Mouse (Mus musculus): ENCODE results near the gene Zcchc14.
"Not testable (repeated sequence)": the region's sequence is repeated elsewhere in the genome, so short reads cannot be mapped to it uniquely, and the experiment has no call there.

Gene Zcchc14

DNA sequence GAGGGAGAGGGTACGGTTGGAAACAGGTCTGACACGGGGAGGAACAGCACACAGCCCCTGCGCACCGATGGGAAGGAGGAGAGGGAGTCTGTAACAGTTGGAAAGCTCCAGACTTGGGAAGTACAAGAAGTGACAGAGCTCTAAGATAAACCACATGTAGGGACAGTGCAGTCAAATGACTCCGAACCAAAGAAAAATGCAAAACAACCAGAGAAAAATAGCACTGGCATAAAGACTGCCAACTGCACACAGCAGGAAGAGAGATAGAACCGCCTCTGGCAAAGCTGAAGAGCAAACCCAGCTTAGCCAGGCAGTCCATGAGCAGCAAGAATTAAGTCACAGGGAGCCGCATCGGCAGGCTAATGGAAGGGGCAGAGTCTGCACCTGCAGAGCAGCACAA lies 29.7 kb downstream of the Zcchc14 start:
- no peak for DNase-seq (ENCODE audit: low spot score)

DNA sequence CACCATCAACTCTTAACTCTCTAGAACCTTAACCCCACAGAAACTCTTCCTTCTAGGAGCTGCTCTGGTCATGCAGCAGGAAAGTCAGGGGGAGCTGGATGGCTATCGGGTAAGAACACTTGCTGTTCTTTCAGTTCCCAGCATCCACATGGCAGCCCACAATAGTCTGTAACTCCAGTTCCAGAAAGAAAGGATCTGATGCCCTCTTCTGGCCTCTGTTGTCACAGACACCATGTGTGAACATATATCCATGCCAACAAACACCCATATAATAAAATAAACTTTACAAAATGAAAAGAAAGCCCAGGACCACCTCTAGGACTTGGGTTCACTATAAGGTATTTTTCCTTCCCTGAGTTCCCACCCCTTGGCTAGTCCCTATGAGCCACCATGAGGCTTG lies 30.8 kb downstream of the Zcchc14 start:
- no peak for DNase-seq (ENCODE audit: low spot score)

DNA sequence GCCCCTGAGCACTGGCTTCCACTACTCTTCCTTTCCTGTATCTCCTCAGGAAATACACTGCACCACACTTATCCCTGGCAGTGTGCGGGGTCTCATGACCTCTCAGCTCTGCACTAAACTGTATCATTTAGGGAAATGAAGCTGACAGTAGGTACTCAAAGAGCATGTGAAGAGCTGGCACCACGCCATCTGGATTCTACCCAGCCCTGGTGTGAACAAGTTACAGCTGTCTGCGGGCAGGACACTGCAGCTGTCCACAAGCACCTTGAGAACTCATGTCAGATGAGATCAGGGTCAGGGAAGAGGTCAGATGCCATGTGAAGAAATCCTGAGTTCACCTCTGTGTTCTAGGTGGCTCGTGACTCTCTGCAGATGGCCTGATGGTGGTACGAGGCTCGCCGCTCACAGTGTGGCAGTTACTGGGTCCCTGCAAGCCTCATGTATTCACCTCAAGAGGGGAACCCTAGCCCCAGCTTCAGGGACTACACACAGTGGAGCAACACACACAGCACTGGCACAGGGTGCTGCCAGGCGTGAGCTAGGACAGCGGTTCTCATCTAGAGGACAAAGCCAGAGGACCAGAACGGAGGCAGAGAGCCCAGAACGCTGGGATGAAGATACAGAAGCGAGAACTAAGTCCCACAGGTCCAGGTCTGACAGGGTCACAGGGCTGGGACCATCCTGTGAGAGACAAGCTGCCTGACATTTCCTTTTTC lies 31.7 kb downstream of the Zcchc14 start:
- no peak for DNase-seq (ENCODE audit: low spot score)

DNA sequence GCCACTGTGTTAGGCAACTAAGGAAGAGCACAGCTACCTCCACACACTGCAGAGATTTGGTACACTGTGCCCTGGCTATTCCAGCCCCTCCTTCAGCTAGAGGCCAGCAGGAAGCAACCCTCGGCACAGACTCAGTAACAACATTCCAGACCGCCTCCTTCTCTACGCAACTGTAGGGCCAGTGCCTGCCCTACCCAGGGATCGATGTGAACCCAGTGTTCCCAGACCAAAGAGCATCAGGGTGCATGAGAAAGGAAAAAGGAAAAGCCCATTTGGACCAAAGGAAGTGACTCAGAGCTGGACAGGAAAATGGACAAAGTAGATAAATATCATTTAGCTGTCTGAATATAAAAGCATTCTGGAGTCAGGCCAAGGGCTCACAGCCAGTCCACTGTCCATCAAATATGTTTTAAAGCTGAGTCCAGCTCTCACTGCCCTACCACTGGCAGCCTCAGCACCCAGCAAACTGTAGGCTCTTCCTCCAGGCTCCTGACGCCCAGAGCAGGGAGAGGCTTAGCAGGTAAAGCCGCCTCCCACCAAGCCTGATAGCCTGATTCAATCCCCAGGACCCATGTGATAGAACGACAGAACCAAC lies 33.2 kb downstream of the Zcchc14 start:
- peak; percentile 31 for DNase-seq (ENCODE audit: low spot score)

DNA sequence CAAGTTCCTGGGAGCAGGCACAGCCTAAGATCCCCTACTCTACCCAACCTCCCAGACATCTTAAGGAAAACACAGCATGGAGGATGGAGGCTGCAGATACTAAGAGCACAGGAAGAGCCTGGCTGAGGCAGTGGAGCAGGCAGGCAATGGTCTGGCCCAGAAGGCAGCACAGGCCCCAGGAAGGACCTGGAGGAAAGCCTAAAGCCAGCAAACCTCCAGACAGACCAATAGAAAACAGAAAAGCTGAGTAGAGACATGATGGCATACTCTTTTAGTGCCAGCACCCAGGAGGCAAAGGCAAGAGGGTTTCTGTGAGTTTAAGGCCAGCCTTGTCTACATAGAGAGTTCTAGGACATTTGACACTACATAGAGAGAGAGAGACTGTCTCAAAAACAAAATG lies 39.3 kb downstream of the Zcchc14 start:
- no peak for DNase-seq (ENCODE audit: low spot score)

DNA sequence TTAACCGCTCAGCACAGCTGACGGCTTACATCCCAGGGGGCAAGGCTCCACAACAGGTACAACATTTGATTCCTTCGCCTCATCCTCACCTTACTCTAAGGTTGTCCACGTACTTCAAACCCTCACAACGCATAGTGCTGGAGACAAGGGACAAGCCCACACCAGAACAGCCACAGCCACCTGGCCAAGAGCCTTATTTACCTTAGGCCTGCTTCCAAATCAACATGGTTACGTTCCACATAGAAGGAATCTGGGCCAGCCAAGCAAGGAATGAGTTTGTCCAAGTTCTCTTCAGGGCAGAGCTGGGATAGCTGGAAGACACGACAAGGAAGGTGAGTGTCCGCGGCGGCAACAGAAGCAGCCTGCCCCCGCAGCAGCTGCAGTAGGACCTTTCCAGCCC lies 42.8 kb downstream of the Zcchc14 start:
- DNase-seq (ENCODE audit: low spot score), result no peak

DNA sequence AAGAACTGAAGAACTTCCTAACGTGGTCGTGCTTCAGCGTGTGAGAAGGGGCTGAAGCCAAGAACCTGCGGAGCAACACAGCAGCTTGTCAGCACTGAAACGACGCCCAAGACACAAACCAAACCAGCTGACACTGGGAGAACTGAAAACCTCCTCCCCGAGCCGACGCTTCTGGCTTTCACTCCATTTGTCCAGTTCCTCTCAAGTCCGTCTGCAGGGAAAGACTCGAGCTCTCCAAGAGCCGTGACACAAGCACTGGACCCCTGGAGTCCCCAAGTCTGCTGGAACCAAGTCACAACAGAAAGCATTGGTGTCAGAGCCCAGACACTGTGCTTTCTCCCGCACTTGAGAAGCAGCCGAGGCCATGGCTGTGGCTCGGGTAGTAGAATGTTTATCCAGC lies 43.5 kb downstream of the Zcchc14 start:
- no peak for DNase-seq (ENCODE audit: low spot score)

DNA sequence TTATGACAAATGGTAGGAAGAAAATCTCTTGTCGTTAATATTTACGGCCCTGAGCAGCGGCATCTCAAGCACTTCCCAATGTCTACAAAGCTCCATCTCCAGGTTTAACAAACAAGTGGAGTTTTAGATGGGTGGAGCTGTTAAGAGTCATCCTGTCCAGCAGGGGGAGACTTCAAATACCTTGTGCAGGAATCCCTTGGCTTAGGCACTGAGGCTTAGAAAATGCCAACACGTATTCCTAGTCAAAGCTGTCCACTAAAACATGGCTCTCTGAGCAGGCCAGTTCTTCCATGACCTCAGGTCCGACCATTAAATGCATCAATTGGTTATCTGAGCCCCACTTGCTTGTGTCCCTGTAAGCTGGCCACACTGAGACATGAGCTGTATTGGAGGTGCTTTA lies 45.0 kb downstream of the Zcchc14 start:
- no peak for DNase-seq (ENCODE audit: low spot score)

DNA sequence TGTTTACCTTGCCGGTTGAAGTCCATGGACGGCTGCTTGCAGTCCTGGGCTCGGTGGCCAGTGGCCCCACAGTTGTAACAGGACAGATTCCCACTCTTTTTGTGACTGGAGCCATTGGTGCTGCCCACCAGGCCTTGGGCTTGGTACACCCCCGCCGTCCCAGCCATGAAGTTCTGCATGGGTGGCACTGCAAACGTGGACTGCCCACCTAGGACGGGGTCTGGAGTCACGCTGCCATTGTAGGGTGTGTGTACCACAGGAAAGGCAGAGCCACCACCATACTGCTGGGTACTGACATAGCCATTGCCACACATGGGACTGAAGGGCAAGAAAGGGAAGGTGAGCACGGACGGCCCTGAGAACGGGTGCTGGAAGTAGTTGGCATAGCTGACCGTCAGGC lies 48.9 kb downstream of the Zcchc14 start:
- no peak for DNase-seq (ENCODE audit: low spot score)

DNA sequence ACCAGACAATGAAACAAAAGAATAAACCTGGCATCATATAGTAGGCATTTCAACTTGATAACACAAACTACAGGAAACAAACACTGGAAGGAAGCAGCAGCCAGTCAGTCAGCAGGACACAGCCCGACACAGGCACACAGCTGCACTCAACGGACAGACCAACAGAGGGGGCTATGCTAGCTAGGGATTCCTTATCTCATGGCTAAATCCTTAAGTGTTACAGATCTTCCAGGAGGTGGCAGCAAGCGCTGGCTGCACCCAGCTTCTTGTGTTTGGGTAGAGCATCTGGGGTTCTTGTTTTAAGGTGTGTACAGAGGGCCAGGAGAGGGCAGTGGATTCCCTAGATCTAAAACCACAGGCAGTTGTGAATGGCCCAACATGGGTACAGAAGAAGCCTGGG lies 49.8 kb downstream of the Zcchc14 start:
- DNase-seq (ENCODE audit: low spot score), result peak; percentile 44

DNA sequence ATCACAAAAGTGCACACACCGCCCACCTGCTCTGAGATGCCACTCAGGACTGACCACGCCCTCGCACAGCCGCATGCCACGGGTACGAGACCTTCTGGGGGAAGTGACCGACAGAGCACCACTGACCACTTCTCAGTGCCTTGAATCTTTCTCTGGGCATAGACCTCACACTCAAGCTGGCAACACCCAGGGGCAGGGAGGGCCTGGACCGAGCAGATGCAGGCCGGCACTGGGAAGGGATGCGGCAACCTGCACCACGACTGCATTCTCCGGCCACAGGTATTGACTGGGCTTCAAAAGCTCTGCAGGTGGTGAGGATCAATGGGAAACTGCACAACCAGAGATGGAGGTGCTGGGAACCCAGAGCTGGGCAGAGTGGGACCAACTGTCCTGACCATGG lies 50.3 kb downstream of the Zcchc14 start:
- DNase-seq (ENCODE audit: low spot score), result no peak

DNA sequence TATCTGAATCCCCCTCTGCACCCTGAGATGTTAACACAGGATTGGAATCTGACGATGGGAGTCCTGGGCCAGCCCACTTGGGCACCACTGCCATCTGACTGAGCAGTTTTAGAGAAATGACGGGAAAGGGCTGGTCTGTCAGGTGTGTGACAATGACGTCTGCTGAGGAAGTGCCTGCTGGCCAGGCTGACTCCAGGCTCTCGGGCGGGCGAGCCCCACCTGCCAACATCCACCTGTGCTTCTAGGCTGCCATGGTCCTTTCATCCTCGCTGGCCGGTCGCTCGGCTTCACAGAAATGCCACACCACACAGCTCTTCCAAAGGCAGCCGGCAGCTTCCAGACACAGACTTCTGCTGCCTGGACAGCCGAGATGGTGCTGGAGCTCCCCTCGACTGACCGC lies 52.9 kb downstream of the Zcchc14 start:
- no peak for DNase-seq (ENCODE audit: low spot score)

DNA sequence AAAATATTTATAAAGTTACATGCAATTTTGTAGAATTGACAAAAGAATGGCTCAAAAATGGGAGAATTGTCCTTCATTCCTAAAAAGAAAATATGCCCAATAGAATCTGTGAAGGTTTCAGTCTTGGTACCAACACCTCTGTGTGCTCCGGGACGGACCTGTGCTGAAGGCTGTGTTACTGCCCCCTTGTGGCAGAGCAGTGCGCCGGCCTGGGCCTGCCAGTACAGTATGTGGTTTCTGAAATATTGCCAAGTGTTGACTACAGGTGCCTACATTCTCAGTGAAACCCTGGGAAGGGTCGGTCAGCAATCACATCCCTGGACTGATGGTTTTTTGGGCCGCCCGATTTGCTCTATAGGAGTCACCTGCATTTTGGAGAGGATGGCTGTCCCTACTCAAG lies 53.8 kb downstream of the Zcchc14 start:
- peak; percentile 46 for DNase-seq (ENCODE audit: low spot score)

DNA sequence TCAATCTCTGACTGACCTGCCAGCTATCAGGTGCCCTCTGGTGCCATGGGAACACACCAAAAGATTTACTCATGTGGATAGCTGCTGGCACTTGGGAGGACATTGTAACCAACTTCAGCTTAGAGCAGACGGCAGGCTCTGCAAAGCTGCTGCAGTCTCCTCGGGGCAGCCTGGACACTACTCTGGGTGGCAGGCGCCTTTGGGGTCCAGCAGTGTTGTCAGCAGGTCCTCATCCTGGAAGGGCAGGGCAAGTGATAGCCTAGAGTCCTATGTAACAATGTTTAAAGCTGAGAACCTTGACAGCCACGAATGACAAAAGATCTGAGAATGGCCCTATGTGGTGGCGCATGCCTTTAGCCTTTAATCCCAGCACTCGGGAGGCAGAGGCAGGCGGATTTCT lies 54.5 kb downstream of the Zcchc14 start:
- no peak for DNase-seq (ENCODE audit: low spot score)

DNA sequence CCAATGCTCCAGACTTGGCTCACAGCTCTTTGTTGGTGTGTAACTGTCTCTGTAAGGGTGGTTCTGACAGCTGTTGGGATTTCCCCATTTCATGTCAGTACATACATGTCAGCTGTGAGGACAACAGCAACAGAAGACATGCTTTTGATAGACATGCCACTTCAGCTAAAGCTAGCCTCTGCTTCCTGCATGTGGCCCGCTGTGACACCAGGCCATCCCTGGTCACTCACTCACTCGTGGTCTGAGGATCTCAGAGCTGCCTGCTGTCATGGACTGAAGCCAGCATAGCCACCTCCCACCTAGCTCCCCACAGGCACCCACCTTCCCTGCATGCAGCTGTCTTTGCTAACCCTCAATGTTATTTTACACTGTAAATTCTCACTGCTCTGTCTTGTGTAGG lies 55.2 kb downstream of the Zcchc14 start:
- not testable (repeated sequence) for DNase-seq (ENCODE audit: low spot score)

DNA sequence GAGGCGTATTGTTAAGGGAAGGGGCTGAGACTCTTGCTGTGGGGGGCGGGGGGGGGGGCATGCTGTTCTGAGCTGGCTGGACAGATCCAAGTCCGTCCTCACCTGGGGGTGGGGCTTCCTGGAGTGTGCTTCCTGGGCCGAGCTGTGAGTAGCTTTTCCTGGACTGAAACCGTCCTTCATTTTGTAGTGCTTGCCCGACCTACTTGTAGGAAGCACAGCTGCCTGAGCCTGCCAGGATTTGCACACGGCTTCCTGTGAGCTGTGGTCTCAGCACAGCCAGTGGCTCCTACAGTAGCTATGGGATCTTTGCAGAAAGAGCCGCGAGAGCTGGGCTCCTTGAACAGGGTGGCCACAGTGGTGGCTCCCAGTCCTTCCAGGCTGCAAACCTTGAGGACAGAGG lies 58.7 kb downstream of the Zcchc14 start:
- DNase-seq (ENCODE audit: low spot score), result no peak

DNA sequence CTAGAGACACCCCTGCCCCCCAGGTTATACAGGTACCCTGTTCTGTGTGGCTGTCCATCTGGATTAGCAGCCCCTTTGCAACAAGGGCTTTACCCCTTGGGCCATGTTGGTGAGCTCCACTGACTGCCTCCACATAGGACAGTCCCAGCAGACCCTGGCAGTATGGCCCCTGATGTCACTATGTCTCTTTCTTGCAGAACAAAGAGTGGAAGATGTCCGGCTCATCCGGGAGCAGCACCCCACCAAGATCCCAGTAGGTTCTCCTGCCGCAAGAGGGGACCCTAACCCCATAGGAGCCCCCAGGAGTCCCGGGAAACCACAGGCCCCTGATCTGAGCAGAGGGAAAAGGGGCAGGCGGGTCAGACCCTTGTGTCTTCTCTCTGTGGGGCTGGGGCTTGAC lies 59.4 kb downstream of the Zcchc14 start:
- DNase-seq (ENCODE audit: low spot score), result no peak

DNA sequence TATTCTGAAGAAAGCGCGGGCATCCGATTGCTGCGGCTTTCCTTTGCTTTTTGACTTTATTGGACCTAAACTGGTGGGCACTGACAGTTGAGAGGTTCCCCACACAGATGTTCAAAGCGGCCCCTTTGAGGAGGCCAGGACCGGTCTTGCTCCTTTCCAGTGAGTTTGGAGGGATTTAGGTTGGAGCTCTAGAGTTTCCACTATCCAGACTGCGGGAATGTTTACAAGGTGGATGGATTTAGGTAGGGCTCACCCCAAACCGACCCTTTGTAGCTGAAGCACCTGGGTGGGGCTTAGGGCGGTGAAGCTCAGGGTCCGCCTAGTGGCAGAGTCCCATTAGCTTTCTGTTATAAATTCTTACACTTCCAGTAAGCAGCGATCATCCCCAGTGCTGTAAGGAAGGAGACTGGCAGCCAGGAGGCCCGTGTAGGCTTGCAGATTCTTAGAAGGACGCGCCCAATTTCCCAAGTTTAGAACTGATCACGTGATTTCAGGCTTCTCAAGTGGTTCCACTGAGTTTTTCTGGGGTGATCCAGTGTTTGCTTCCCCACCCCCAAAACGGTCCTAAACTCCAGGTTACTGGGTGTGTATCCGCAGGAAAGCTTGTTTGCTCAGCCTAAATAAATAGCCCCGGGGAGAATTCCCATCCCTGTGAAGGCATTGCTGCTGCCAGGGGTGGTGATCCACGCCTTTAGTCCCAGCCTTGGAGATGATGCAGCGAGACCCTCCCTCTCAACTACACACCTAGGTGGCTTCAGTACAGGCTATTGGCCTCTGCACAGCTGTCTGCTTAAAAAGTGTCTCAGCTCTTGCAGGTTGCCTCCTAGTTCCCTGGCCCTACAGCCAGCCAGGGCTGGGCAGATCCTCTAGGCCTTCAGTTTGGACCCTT lies 61.3 kb downstream of the Zcchc14 start:
- DNase-seq (ENCODE audit: low spot score), result no peak

DNA sequence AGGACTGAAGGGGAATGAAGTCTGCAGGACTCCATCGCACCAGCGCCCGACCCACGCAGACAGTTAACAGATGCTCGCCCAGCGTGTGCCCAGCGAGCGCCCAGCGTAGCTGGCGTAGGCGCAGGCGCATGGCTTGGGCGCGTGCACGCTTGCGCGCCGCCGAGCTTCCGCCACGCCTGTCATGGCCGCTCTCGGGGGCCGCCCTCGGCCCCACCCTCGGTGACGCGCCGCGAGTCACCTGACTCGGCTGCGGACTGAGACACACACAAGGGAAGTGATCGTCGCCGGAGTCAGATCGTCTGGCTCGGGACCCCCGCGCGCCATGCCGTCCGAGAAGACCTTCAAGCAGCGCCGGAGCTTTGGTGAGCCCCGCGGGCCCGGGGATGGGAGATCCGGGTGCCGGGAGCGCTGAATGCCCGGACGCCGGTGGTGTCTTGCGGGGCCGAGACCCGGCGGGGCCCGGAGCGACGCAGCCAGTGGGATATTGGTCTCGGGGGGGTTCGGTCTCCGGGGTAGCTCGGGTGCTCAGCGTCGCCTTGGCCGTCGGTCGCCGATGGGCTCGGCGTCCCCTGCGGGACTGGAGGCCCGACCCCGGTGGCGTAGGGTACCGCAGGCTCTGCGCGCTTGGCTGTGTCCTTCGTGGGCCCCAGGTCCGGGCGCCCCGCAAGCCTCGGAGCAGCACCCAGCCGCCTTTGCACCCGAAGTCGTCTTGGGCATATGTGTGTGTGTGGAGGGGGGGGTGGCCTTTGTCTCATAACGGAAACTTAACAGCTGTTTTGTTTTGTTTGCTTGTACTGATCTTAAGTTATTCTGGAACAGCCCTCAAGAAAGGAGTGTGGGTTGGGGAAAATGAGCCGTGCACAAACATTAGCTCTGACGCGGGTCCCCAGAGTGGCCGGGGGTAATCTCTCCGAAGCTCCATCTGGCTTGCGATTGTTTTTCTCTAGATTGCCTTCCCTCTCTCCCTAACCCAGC lies 62.2 kb downstream of the Zcchc14 start, which contains the start of gene Map1lc3b:
TSS of gene Map1lc3b (plus strand) at position 159 of the 975 bp plus-strand sequence.
- peak; percentile 91 for DNase-seq (ENCODE audit: low spot score)

DNA sequence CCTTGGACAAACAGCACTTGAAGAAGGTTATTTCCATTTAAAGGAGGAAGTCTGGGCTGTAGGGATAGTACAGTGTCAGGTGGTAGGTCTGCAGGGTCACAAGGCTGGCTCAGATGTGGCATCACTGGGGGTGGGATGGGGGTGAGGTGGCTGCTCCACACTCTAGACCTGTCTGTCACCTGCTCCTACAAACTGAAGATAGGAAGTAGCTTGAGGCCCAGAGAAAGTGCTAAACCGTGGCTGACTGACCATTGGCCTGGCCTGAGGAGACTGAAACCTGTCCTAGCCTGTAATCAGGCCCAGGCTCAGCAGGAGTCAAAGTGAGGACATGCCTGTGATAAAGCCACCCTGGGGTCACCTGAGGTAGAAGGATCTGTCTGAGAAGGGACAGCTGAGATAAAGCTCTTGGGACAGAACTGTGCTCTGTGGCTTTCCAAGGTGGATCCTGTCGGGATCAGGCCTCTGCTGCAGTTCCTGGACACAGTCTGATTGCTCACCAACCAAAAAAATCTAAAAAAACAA lies 63.4 kb downstream of the Zcchc14 start:
- no peak for DNase-seq (ENCODE audit: low spot score)

DNA sequence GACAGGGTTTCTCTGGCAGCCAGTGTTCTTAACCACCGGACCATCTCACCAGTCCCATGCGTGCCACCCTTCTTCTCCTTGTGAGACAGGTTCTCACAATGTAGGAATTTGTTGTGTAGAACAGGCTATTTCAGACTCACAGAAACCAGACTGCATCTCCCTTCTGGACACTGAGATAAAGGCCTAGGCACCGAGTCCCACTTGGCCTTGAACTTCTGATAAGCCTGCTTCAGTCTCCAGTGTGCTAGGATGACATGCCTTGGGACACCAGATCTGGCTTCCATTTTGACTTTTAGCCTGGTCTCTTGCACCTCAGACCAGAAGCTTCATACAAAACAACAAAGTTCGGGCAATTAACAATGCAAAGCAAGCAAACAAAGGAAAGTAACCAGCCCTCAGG lies 64.0 kb downstream of the Zcchc14 start:
- DNase-seq (ENCODE audit: low spot score), result no peak
